Mouse (Mus musculus) forebrain, embryonic 13.5 days (tissue): Measurements from ENCODE around the gene Kcnma1. TPM values are rescaled to one million over a fixed set of nuclear protein-coding genes. Genes with fewer than 3 reads are reported as not detected.

ENCODE experiments used
- ATAC-seq: fragments of 200-750 bp; cut with Nextera tagmentation; 2 replicates; pipeline ENCODE4 v1.8.0; 2017
- H3K27ac ChIP-seq: fragments of 300-500 bp; sonication (generic); 2 replicates; pipeline ENCODE4 v1.5.1; 2015; ENCODE audit warnings: inconsistent platforms, mild to moderate bottlenecking, moderate library complexity
- H3K27me3 ChIP-seq: fragments of 300-500 bp; sonication (generic); 2 replicates; pipeline ENCODE4 v1.6.1; 2015; ENCODE audit warnings: mild to moderate bottlenecking, inconsistent platforms
- H3K36me3 ChIP-seq: fragments of 300-500 bp; sonication (generic); 2 replicates; pipeline ENCODE4 v1.6.1; 2015; ENCODE audit warnings: mild to moderate bottlenecking, inconsistent platforms; ENCODE audit not compliant: poor library complexity, severe bottlenecking
- H3K4me1 ChIP-seq: fragments of 300-500 bp; sonication (generic); 2 replicates; pipeline ENCODE4 v1.6.1; 2015; ENCODE audit warnings: inconsistent platforms
- H3K4me2 ChIP-seq: fragments of 300-500 bp; sonication (generic); 2 replicates; pipeline ENCODE4 v1.6.1; 2015; ENCODE audit warnings: inconsistent platforms, mild to moderate bottlenecking, moderate library complexity
- H3K4me3 ChIP-seq: fragments of 300-500 bp; sonication (generic); 2 replicates; pipeline ENCODE4 v1.5.1; 2015; ENCODE audit warnings: mild to moderate bottlenecking, inconsistent platforms
- H3K9ac ChIP-seq: fragments of 300-500 bp; sonication (generic); 2 replicates; pipeline ENCODE4 v1.6.1; 2015; ENCODE audit warnings: mild to moderate bottlenecking, inconsistent platforms
- H3K9me3 ChIP-seq: fragments of 300-500 bp; sonication (generic); replicated peaks from 2 replicates; pipeline ENCODE4 v1.6.1; 2016; ENCODE audit warnings: inconsistent platforms
- WGBS: fragments of 180-500 bp; shearing (Covaris S2); methylation state at CpG from one replicate; pipeline ENCODE4 v1.1.7; 2015; 5-methylcytosine and 5-hydroxymethylcytosine counted together
- polyA plus RNA-seq: library from polyadenylated mRNA; unstranded; fragments of >200 nt; fragmentation: Nextera tagmentation; extraction: Ambion mirVana; gene quantifications from 2 replicates; pipeline ENCODE4 v1.2.1, GENCODE M21; 2015

Gene Kcnma1
- polyA plus RNA-seq, 1 experiment from 2014 or later = 3.4 TPM

DNA sequence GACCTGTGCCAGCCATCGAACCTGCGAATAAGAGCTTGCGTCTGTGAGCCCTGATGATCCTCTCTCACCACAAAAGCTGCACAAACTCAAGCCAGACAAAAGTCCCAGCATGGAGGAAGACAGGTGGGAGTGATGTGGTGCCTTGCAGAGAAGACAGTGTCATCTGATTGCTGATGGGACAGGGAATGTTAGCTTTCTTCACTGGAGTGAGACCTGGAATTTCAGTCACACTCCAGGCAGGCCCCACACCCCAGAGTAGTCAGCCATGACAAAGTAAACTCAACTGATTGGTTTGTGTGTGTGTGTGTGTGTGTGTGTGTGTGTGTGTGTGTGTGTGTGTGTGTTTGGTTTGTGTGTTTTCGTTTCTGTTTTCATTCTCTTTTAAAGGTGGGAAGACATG, 57.0 kb downstream of the Kcnma1 start:
- ATAC-seq = no peak

DNA sequence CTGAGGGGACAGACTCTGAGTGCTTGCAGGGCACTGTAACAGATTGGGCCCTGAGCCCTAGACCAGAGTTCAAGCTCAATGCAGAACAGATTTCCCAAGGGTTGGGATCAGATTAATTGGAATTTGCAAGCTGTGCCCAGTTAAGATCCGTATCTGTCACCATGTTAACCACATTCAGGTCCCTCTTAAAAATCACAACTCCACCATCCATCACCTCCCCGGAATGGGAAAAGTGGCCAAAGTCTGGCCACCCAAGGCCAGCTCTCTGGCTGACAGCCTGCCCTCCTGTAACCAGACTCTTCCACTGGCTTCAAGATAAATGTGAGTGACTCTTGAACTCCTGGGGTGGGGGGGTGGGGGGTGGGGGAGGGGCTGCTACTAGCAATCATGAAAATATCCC, 70.4 kb downstream of the Kcnma1 start:
- 79% methylated on average over 2 of the region's 2 CpGs for WGBS

More for the DNA sequence above, 57.0 kb downstream of the Kcnma1 start:
- Histone ChIP-seq H3K4me2 (no peak overlapping the region), H3K27ac (no peak overlapping the region), H3K36me3 (no peaks in the 10 kb centered on the region), H3K9me3 (no peaks in the 10 kb centered on the region), H3K4me1 (no peaks in the 10 kb centered on the region), H3K4me3 (no peak overlapping the region), H3K9ac (no peak overlapping the region), H3K27me3 (no peaks in the 10 kb centered on the region)
- 80% methylated on average over 4 of the region's 4 CpGs for WGBS

DNA sequence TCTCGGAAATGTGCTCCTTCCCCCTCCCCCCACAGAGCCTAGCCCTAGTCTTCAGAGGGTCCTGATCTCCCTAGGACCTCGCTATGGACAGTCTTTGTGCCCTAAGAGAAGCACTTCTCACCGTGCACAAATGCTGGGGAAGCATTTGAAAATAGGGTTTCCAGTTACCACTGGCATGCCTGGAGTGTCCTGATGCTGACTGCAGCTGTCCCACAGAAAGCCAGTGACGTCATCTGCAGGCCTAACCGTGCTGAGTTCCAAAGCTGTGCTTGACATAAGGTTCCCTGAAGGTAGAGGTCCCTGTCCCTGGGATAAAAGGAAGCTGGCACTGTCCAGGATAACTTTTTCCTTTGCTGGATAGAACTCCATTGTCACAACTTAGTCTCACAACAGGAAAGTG, 71.1 kb downstream of the Kcnma1 start:
- Histone ChIP-seq H3K27me3 (no peaks in the 10 kb centered on the region), H3K27ac (no peak overlapping the region), H3K4me2 (no peak overlapping the region), H3K36me3 (no peaks in the 10 kb centered on the region), H3K4me3 (no peak overlapping the region), H3K9me3 (no peaks in the 10 kb centered on the region), H3K4me1 (no peaks in the 10 kb centered on the region), H3K9ac (no peak overlapping the region)
- 55% methylated on average over 5 of the region's 5 CpGs for WGBS
- ATAC-seq = no peak

More for the DNA sequence above, 70.4 kb downstream of the Kcnma1 start:
- H3K9me3 ChIP-seq = no peaks in the 10 kb centered on the region
- ATAC-seq = no peak
- H3K27ac ChIP-seq = no peak overlapping the region
- H3K4me3 ChIP-seq = no peak overlapping the region
- no peaks in the 10 kb centered on the region for H3K27me3 ChIP-seq
- no peak overlapping the region for H3K9ac ChIP-seq
- no peak overlapping the region for H3K4me2 ChIP-seq
- H3K36me3 ChIP-seq = no peaks in the 10 kb centered on the region
- H3K4me1 ChIP-seq = no peaks in the 10 kb centered on the region

DNA sequence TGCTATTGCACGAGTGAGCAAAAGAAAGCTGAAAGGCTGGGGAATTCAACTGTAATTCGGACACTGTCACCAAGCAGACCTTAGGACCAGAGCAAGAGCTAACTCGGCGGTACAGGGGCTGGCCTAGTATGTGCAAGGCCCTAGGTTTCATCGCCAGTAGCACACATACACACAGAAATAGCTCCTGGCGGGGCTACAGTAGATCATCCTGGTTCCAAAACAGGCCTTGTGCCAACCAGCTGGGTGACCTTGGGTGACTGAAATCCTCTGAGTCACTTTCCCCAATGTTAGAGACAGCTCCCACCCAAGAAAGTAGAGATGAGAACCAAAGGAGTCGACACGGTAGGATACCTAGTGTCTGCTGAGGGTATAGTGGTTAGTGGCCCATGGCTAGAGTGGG, 72.2 kb downstream of the Kcnma1 start:
- no peaks in the 10 kb centered on the region for H3K4me1 ChIP-seq
- WGBS = 88% methylated on average over 8 of the region's 8 CpGs
- H3K9me3 ChIP-seq = no peaks in the 10 kb centered on the region
- ATAC-seq = no peak
- no peak overlapping the region for H3K9ac ChIP-seq
- H3K36me3 ChIP-seq = no peaks in the 10 kb centered on the region
- H3K27me3 ChIP-seq = no peaks in the 10 kb centered on the region
- no peak overlapping the region for H3K27ac ChIP-seq
- H3K4me2 ChIP-seq = no peak overlapping the region
- H3K4me3 ChIP-seq = no peak overlapping the region

DNA sequence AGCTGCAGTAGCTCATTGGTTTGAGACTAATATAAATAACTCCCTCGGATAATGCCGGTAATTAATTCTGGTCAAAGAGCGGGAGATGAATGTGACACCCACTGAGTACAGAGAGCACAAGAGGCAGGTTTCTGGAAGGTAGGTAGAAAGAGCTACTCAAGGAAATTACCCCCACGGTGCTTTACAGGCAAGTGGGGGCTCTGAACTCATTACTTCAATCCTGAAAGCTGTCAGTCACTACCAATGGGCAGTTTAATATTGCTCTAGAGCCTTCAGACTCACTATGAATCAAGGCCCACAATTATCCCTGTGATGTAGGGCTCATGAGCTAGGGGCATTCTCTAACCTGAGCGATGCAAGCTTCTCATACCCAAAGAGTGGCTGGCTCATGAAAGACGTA, 79.3 kb downstream of the Kcnma1 start:
- H3K9me3 ChIP-seq = no peaks in the 10 kb centered on the region
- no peak for ATAC-seq
- H3K9ac ChIP-seq = no peak overlapping the region
- H3K36me3 ChIP-seq = no peaks in the 10 kb centered on the region
- H3K27me3 ChIP-seq = no peaks in the 10 kb centered on the region
- H3K4me3 ChIP-seq = no peak overlapping the region
- H3K4me1 ChIP-seq = no peaks in the 10 kb centered on the region
- no peak overlapping the region for H3K4me2 ChIP-seq
- H3K27ac ChIP-seq = no peak overlapping the region
- WGBS = 64% methylated on average over 6 of the region's 6 CpGs

DNA sequence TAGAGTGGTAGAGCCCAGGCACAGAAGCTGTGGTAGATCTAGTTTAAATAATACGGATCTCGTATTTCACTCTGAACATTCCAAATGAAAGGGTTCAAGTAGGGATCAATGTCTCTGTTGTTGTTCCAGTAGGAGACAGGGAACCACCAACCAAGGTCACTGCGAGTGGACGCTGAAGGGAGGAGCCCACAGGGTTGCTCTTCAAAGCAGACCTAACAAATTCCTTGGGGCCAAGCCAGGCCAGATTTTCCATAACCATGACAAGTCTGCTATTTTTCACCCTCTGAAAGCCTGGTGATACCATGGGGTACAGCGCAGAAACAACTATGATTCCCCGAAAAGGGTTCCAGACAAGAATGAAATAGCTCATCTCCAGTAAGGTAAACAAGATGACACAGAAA, 82.6 kb downstream of the Kcnma1 start:
- 83% methylated on average over 6 of the region's 6 CpGs for WGBS
- no peak overlapping the region for H3K27ac ChIP-seq
- H3K9me3 ChIP-seq = no peaks in the 10 kb centered on the region
- H3K4me3 ChIP-seq = no peak overlapping the region
- H3K9ac ChIP-seq = no peak overlapping the region
- H3K36me3 ChIP-seq = no peaks in the 10 kb centered on the region
- no peak overlapping the region for H3K4me2 ChIP-seq
- no peaks in the 10 kb centered on the region for H3K4me1 ChIP-seq
- H3K27me3 ChIP-seq = no peaks in the 10 kb centered on the region
- ATAC-seq = no peak

DNA sequence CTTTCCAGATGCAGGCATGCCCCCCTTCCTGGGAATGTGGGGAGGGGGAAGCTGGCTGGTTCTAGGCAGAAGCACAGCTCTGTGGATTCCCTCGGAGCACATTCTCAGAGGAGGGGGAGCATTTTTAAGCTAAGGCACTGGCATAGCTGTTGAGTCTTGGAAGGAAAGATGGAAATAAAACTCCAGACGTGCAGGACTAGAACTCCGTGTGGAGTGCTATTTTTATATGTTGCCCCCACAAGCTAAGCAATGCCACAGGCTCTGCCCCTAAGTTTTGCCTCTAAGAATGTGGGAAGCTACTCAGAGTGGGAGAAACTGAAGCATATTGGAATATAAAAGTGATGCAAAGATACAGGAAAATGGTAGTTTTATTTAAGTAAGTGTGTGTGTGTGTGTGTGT, 85.1 kb downstream of the Kcnma1 start:
- no peak for ATAC-seq
- H3K4me1 ChIP-seq = no peaks in the 10 kb centered on the region

DNA sequence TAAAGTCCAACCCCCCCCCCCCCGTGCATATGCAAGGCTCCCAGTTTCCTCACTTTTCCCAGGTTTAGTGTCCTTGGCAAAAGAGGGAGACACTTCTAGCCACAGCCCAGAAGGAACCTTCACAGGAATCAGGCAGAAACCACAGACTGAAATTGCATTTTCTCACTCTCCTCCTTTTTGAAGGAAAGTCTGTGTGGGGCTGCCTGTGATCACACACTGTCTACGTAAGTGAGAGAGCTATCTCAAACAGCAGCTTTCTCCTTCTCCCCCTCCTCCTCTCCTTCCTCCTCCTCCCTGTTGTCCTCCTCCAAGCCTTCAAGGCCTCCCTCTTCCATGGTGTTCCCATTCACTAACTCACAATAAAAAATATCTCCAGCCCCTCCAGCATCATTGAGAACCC, 90.9 kb downstream of the Kcnma1 start:
- Histone ChIP-seq H3K9ac (no peak overlapping the region), H3K36me3 (no peaks in the 10 kb centered on the region), H3K4me2 (no peak overlapping the region), H3K4me1 (no peaks in the 10 kb centered on the region), H3K9me3 (no peaks in the 10 kb centered on the region), H3K4me3 (no peak overlapping the region), H3K27me3 (no peaks in the 10 kb centered on the region), H3K27ac (no peak overlapping the region)
- WGBS = 81% methylated on average over 2 of the region's 2 CpGs
- no peak for ATAC-seq

More for the DNA sequence above, 85.1 kb downstream of the Kcnma1 start:
- Histone ChIP-seq H3K27ac (no peak overlapping the region), H3K4me3 (no peak overlapping the region), H3K9ac (no peak overlapping the region), H3K36me3 (no peaks in the 10 kb centered on the region), H3K27me3 (no peaks in the 10 kb centered on the region), H3K9me3 (no peaks in the 10 kb centered on the region), H3K4me2 (no peak overlapping the region)
- WGBS = 85% methylated on average over 3 of the region's 3 CpGs

DNA sequence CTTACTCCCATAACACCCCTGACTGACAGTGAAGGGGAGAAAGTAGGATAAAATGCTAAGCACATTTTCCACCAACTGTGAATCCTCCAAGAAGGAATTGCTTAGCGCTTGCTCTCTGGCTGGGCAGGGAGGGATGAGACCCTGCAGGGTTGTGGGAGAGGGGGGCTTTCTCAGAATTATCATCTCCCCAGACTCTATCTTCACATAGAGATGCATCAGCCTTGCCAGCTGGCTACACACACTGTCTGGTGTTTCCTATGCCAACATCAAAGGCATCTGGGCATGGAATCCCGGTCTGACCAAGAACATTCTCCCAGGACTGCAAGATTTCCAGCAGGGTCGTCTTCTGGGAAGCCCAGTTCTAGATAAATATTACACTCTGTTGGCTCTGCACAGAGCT, 91.5 kb downstream of the Kcnma1 start:
- H3K4me2 ChIP-seq = no peak overlapping the region
- H3K4me1 ChIP-seq = no peaks in the 10 kb centered on the region
- no peaks in the 10 kb centered on the region for H3K9me3 ChIP-seq
- WGBS = 81% methylated on average over 3 of the region's 3 CpGs
- no peak overlapping the region for H3K4me3 ChIP-seq
- H3K27ac ChIP-seq = no peak overlapping the region
- no peak for ATAC-seq
- no peak overlapping the region for H3K9ac ChIP-seq
- H3K27me3 ChIP-seq = no peaks in the 10 kb centered on the region
- no peaks in the 10 kb centered on the region for H3K36me3 ChIP-seq

DNA sequence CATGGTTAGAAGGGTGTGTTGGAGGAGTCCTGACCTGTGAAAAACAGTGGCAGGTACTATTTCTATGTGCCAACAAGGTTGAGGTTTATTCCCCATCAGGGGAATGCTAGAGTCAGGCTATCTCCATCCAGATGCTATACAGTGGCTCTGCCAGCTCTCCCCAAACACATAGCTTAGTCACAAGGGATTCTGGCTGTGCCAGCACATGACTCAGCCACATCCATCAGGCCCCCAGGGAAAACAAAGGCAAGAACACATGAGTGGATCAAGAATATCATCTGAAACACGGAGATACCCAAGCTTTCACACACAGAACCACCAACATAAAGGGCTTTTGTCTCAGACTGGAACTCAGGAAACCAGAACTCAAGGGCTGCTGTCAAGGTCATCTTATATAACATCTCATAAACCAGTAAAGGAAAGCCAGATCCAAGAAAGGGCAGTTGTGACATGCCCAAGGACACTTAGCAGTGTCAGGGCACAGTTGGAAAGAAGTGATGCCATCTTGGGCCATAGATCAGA, 103.1 kb downstream of the Kcnma1 start:
- no peaks in the 10 kb centered on the region for H3K27me3 ChIP-seq
- 83% methylated on average over 1 of the region's 1 CpGs for WGBS
- no peak for ATAC-seq
- no peaks in the 10 kb centered on the region for H3K36me3 ChIP-seq
- no peak overlapping the region for H3K4me3 ChIP-seq
- no peak overlapping the region for H3K27ac ChIP-seq
- no peak overlapping the region for H3K4me2 ChIP-seq
- H3K9ac ChIP-seq = no peak overlapping the region
- no peaks in the 10 kb centered on the region for H3K4me1 ChIP-seq
- no peaks in the 10 kb centered on the region for H3K9me3 ChIP-seq

DNA sequence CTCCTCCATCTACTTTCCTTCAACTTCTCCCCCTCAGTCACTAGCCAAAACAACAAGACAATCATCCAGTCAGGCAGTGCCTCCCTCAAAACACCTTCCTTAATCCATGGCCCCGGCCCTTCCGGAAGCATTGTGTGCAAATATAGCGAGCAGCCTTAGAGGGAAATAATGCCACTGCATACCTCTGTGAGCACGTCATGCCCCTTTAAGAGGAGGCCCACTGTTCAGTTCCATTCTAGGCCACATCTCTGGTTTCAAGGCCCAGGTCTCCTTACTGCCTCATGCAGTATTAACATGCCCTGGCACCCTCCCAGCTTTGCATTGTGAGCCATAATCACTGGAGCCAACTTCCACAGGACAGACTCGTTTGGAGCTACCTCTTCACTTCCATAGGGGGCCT, 105.7 kb downstream of the Kcnma1 start:
- ATAC-seq = no peak

DNA sequence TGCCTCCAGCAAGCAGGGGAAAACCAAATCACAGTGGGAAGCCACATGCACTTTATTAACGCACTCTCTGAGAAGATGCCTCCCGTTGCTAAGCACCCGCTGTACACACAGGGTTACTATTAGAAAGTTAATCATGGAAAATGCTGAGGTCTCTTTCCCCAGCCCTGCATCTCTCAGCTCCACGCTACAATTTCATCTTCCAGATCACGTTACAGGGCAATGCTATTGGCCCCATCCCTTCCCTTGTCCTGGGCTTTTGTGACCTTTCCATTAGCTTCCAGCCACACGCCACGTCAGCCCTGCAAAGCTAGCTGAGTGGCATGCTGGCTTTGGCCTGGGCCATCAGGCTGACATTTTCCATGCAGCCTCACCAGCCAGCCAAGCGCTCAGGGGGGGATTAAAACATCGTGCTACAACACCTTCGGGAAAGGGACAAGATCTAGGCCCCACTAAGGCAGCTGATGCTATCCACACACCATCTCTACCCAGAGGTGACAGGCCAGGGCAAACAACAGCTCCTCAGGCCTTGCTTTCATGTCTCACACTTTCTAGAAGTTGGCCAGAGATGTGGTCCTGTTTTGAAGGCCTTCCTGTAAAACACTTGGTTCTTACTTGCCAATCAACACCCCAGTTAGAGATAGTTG, 111.5 kb downstream of the Kcnma1 start:
- no peak for ATAC-seq
- WGBS = 36% methylated on average over 10 of the region's 10 CpGs
- no peak overlapping the region for H3K9ac ChIP-seq

More for the DNA sequence above, 105.7 kb downstream of the Kcnma1 start:
- H3K9ac ChIP-seq = no peak overlapping the region
- H3K27ac ChIP-seq = no peak overlapping the region
- H3K9me3 ChIP-seq = no peaks in the 10 kb centered on the region
- no peak overlapping the region for H3K4me3 ChIP-seq
- H3K4me2 ChIP-seq = no peak overlapping the region
- no peaks in the 10 kb centered on the region for H3K36me3 ChIP-seq
- H3K27me3 ChIP-seq = no peaks in the 10 kb centered on the region
- WGBS = 67% methylated on average over 5 of the region's 5 CpGs
- H3K4me1 ChIP-seq = no peaks in the 10 kb centered on the region

DNA sequence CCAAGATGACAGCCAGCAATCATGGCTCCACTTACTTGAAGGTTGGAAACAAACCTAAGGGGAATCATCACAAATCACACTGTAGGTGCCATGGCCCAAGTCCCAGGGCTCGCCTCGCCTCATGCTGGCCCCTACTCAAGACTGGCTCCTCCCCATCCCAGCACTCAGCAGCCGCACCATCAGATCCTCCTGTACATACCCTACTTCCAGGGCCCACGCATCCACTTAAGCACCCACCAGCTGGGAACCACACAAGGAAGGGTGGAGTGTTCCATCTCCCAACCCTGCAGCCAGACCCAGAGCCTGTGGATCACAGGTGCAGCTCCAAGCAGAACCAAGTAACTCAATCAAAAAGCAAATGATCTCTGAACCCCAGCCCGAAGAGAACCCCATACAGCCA, 114.8 kb downstream of the Kcnma1 start:
- peaks cover 9% of the 10 kb centered on the region; the same call in 1 of the 2 replicates for H3K4me1 ChIP-seq
- H3K4me3 ChIP-seq = no peak overlapping the region
- no peak for ATAC-seq
- WGBS = 92% methylated on average over 5 of the region's 5 CpGs
- no peak overlapping the region for H3K9ac ChIP-seq
- no peaks in the 10 kb centered on the region for H3K27me3 ChIP-seq
- no peaks in the 10 kb centered on the region for H3K9me3 ChIP-seq
- H3K27ac ChIP-seq = no peak overlapping the region
- no peak overlapping the region for H3K4me2 ChIP-seq
- no peaks in the 10 kb centered on the region for H3K36me3 ChIP-seq

More for the DNA sequence above, 111.5 kb downstream of the Kcnma1 start:
- Histone ChIP-seq H3K27ac (no peak overlapping the region), H3K4me1 (peaks cover 9% of the 10 kb centered on the region; the same call in 1 of the 2 replicates), H3K9me3 (no peaks in the 10 kb centered on the region), H3K4me2 (no peak overlapping the region), H3K27me3 (no peaks in the 10 kb centered on the region), H3K4me3 (no peak overlapping the region), H3K36me3 (no peaks in the 10 kb centered on the region)
